Mouse (Mus musculus) megakaryocyte, embryonic 14.5 days (primary cell): ENCODE measurements around the gene Btbd19.

Source experiments
- FLI1 ChIP-seq: IDR thresholded peaks from 2 replicates; pipeline ENCODE4 v1.6.1; 2012; ENCODE audit warnings: low read length, inconsistent platforms, mixed read lengths
- GATA1 ChIP-seq: IDR thresholded peaks from 3 replicates; pipeline ENCODE4 v1.6.1; 2012; ENCODE audit warnings: mixed read lengths, low read length, inconsistent platforms, borderline replicate concordance

DNA sequence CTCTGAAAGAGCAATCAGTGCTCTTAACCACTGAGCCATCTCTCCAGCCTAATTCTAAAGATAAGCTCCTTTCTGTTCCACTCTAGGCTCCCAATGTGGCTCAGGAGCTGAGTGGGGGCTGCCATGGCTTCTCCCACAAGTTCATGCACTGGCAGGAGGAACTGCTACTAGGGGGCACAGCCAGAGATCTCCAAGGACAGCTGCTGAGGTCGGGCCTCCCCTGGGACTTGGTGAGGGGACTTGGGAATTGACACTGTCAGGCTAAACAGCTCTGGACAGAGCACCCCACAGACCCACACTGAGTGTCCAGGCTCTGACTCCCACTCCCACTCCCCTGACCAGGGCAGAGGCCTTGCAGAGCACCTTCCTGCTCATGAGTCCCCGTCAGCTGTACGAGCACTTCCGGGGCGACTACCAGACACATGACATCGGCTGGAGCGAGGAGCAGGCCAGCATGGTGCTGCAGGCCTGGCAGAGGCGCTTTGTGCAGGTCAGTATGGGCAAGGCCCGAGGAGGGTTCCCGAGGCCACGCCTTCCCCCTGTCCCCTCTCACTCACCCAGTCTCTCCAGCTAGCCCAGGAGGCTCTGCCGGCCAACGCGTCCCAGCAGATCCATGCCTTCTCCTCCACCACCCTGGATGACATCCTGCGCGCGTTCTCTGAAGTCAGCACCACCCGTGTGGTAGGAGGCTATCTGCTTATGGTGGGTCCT is 17.6 kb downstream of the Btbd19 start:
- no peak for TF ChIP-seq GATA1
- TF ChIP-seq FLI1: no peak
